Mouse (Mus musculus) megakaryocyte, adult 5-6 weeks (primary cell): Measurements from ENCODE around the gene Gm17416. TPM values are rescaled to one million over a fixed set of nuclear protein-coding genes. Genes with fewer than 3 reads are reported as not detected.

Experiments used
- ATAC-seq: 2 replicates; pipeline ENCODE4 v1.8.0; 2016; ENCODE audit warnings: mild to moderate bottlenecking, inconsistent platforms; ENCODE audit not compliant: poor library complexity, severe bottlenecking
- total RNA-seq, 2 experiments: library from RNA; stranded (forward) in 1 of 2; stranded (reverse) in 1 of 2; fragments of 153-499, 151-499 nt in 1 of 2; fragments of 221-1000, 200-1000 nt in 1 of 2; gene quantifications; 2 replicates each; pipeline versions ENCODE4 v1.2.3 to v1.2.4; 2015 to 2017

Gm17416 gene
- total RNA-seq, 2 experiments from 2014 or later: not detected

DNA sequence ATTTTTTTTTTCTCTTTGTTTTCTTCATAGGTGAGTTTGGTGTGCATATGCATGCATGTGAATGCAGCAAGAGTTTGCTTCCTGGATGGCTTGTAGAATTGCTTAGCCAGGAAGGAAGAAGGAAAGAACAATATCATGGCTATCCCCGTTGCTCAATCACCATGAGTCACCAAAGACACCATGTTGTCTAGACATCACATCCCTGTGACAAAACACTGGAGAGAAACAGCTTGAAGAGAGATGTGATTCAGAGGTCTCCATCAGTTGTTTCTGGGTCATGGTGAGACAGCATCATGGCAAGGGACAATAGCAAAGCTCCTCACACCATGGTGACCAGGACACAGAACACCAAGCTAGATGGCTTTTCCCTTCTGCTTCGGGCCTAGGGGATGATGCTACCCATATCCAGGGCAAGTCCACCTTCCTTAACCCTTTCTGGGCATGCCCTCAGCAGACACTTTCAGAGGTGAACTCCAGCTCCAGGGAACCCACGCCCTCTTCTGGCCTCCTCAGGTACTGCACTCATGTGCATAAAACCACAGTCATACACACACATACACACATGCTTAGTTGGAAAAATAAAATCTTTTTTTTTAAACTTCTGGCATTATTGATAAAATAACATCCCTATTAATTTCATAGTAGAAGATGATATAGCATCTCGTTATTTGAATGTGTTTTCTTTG is 32.3 kb downstream of the Gm17416 start:
- peak; percentile 45; the same call in 1 of the 2 replicates for ATAC-seq

DNA sequence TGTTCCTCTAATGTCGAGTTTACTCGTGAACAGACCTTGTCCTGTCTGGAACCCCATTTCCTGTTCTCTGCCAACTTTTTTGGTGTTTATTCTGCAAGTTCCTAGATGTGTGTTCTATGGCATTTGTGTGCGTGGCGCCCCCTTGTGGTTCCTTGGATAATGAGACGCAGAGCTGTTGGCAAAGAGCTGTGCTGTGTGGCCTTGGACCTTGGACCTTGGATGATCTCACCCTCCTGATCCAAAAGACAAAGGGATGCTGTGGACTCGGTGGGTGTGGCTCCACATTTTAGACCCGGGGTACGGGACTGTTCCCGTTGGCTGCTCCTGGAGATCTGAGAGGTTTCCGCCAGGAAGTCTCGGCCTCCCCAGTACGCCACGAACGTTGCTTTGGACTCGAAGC is 34.9 kb downstream of the Gm17416 start, which contains the start of gene Defb36:
Gene Defb36, plus strand, starts transcription at position 271 of the 400 bp plus-strand sequence.
- ATAC-seq: no peak

DNA sequence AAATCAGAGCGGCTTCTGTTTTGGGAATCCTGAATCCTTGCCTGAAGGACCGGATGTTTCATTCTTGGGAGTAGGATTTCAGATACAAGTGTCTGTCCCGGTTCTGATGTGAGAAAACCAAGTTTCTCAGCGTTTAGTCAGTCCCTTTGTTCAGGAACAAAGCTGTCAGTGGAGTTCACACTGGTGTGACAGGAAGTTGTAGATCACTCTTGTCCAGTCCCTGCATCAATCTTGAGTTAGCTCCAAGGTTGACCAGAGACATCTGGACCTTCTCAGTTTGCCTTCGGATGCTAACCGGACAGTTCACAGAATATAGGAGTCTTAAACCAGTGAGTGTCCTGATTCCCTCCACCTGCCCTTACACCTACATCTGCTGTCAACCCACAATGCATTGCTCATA is 38.6 kb downstream of the Gm17416 start:
- no peak for ATAC-seq

DNA sequence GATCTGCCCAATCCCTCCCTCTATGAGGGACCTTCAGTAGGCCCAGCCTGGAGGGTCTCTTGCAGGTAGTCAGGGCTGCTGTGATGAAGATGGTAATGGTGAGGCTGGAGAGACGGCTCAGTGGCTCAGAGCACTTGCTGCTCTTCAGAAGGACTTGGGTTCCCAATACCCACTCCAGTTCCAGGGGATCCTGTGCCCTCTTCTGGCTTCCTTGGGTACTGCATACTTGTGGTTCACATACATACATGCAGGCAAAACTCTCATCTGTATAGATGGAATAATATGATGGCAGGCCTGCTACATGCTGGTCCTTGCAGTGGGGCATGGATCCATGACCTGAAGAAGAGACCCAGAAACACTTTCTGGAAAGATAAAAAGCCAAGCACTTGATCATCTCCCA is 39.6 kb downstream of the Gm17416 start:
- ATAC-seq: no peak

DNA sequence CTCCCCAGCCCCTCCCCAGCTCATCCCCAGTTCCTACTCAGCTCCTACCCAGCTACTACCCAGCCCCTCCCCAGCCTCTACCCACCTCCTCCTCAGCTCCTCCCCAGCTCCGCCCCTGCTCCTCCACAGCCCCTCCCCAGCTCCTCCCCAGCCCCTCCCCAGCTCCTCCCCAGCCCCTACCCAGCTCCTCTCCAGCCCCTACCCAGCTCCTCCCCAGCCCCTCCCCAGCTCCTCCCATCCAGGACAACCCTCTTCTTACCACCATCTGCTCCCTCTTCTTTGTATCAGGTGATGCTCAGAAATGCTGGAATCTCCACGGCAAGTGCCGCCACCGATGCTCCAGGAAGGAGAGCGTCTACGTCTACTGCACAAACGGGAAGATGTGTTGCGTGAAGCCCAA is 43.1 kb downstream of the Gm17416 start:
- no peak for ATAC-seq

DNA sequence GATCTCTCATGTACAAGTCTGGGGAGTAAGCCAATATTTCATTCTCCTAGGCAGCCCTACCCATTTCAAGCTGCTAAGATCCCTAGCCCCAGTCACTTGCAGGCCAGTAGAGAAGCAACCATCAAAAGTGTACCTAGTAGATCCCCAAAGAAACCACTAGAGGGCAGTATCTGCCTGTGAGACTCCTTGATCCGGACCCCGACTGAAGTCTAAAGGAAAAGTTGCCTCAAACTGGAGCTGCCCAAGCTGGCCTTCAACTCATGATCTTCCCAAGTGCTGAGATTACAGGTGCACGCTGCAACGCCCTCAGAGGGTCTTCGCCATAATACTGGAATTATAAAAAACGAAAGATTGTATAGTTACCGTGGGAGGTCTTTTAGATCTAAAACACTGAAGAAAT is 46.4 kb downstream of the Gm17416 start:
- ATAC-seq: peak; percentile 86

DNA sequence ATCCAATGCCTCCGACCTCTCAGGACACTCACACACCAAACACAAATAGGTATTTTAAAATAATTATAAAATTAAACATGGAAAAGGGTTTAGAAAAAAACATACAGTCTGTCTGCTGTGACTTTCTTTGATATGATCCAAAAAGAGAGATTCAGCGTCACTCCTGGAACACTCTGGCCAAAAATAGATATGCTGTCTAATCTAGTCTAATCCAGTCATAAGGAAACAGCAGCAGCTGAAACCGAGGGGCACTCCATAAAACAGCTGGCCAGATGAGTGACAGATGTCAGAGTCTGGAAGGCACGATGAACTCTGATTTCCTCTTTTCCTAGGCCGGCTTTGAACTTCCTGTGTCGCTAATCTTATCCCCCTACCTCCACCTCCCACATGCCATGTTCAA is 47.3 kb downstream of the Gm17416 start:
- ATAC-seq: no peak

DNA sequence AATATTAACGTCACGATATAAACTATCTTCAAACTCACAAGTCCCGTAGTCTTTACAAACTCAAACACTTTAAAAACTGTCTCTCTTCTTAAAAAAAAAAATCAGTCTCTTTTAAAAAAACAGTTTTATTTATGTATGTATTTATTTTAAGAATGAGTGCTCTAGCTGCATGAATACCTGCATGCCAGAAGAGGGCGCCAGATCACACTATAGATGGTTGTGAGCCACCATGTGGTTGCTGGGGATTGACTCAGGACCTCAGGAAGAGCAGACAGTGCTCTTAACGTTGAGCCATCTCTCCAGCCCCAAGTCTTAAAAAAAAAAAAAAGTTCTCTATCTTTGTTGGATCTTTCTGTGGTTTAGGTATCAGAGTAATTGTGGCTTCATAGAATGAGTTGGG is 48.2 kb downstream of the Gm17416 start:
- no peak for ATAC-seq

Other genes starting within 250 kb of the Gm17416 start
- 45.4 and 46.2 TPM in 2 replicates for gene Rbck1, start 236.7 kb upstream of the Gm17416 start, total RNA-seq (2015)
- gene Rbck1, start 236.7 kb upstream of the Gm17416 start, total RNA-seq (2017): 54.8 and 55.5 TPM in 2 replicates
- gene Trib3, start 225.3 kb upstream of the Gm17416 start, total RNA-seq (2015): 0.16 and 1.3 TPM in 2 replicates
- gene Trib3, start 225.3 kb upstream of the Gm17416 start, total RNA-seq (2017): 1.1 TPM in 1 of 2 replicates, not detected in the other
- not detected in 2 replicates for gene Nrsn2, start 192.7 kb upstream of the Gm17416 start, total RNA-seq (2015)
- not detected in 2 replicates for gene Nrsn2, start 192.7 kb upstream of the Gm17416 start, total RNA-seq (2017)
- 0.27 and 0.60 TPM in 2 replicates for gene Sox12, start 171.3 kb upstream of the Gm17416 start, total RNA-seq (2015)
- 0.12 and 0.15 TPM in 2 replicates for gene Sox12, start 171.3 kb upstream of the Gm17416 start, total RNA-seq (2017)
- gene Zcchc3, start 154.3 kb upstream of the Gm17416 start, total RNA-seq (2015): 0.98 and 1.9 TPM in 2 replicates
- gene Zcchc3, start 154.3 kb upstream of the Gm17416 start, total RNA-seq (2017): 2.1 and 2.6 TPM in 2 replicates
- not detected in 2 replicates for gene 6820408C15Rik, start 153.8 kb upstream of the Gm17416 start, total RNA-seq (2015)
- gene 6820408C15Rik, start 153.8 kb upstream of the Gm17416 start, total RNA-seq (2017): not detected in 2 replicates
- gene Defb23, start 104.7 kb upstream of the Gm17416 start, total RNA-seq (2015): not detected in 2 replicates
- not detected in 2 replicates for gene Defb23, start 104.7 kb upstream of the Gm17416 start, total RNA-seq (2017)
- gene Defb20, start 92.3 kb upstream of the Gm17416 start, total RNA-seq (2015): not detected in 2 replicates
- not detected in 2 replicates for gene Defb20, start 92.3 kb upstream of the Gm17416 start, total RNA-seq (2017)
- gene Defb22, start 79.2 kb upstream of the Gm17416 start, total RNA-seq (2015): not detected in 2 replicates
- gene Defb22, start 79.2 kb upstream of the Gm17416 start, total RNA-seq (2017): not detected in 2 replicates
- gene Defb26, start 57.6 kb upstream of the Gm17416 start, total RNA-seq (2015): not detected in 2 replicates
- not detected in 2 replicates for gene Defb26, start 57.6 kb upstream of the Gm17416 start, total RNA-seq (2017)
- not detected in 2 replicates for gene Defb28, start 51.1 kb upstream of the Gm17416 start, total RNA-seq (2015)
- gene Defb28, start 51.1 kb upstream of the Gm17416 start, total RNA-seq (2017): not detected in 2 replicates
- not detected in 2 replicates for gene Defb29, start 29.2 kb upstream of the Gm17416 start, total RNA-seq (2015)
- not detected in 2 replicates for gene Defb29, start 29.2 kb upstream of the Gm17416 start, total RNA-seq (2017)
- gene Defb21, start 3.4 kb downstream of the Gm17416 start, total RNA-seq (2015): not detected in 2 replicates
- gene Defb21, start 3.4 kb downstream of the Gm17416 start, total RNA-seq (2017): not detected in 2 replicates
- gene Defb19, start 11.0 kb downstream of the Gm17416 start, total RNA-seq (2015): not detected in 2 replicates
- not detected in 2 replicates for gene Defb19, start 11.0 kb downstream of the Gm17416 start, total RNA-seq (2017)
- not detected in 2 replicates for gene Defb45, start 30.1 kb downstream of the Gm17416 start, total RNA-seq (2015)
- gene Defb45, start 30.1 kb downstream of the Gm17416 start, total RNA-seq (2017): not detected in 2 replicates
- gene Defb36, start 35.0 kb downstream of the Gm17416 start, total RNA-seq (2015): not detected in 2 replicates
- gene Defb36, start 35.0 kb downstream of the Gm17416 start, total RNA-seq (2017): not detected in 2 replicates
- gene Defb25, start 53.7 kb downstream of the Gm17416 start, total RNA-seq (2015): not detected in 2 replicates
- gene Defb25, start 53.7 kb downstream of the Gm17416 start, total RNA-seq (2017): not detected in 2 replicates
- 8.9 and 10.2 TPM in 2 replicates for gene Rem1, start 57.6 kb downstream of the Gm17416 start, total RNA-seq (2015)
- gene Rem1, start 57.6 kb downstream of the Gm17416 start, total RNA-seq (2017): 9.0 and 15.4 TPM in 2 replicates
- 165 and 166 TPM in 2 replicates for gene H13, start 100.1 kb downstream of the Gm17416 start, total RNA-seq (2015)
- 100 and 109 TPM in 2 replicates for gene H13, start 100.1 kb downstream of the Gm17416 start, total RNA-seq (2017)
- gene Mcts2, start 117.7 kb downstream of the Gm17416 start, total RNA-seq (2015): 8.4 and 9.3 TPM in 2 replicates
- 7.1 and 8.3 TPM in 2 replicates for gene Mcts2, start 117.7 kb downstream of the Gm17416 start, total RNA-seq (2017)
- 28.4 and 48.3 TPM in 2 replicates for gene Id1, start 166.9 kb downstream of the Gm17416 start, total RNA-seq (2015)
- 35.0 and 40.1 TPM in 2 replicates for gene Id1, start 166.9 kb downstream of the Gm17416 start, total RNA-seq (2017)
- 0.20 and 0.55 TPM in 2 replicates for gene Cox4i2, start 184.8 kb downstream of the Gm17416 start, total RNA-seq (2015)
- 0.41 TPM in 1 of 2 replicates, not detected in the other for gene Cox4i2, start 184.8 kb downstream of the Gm17416 start, total RNA-seq (2017)